Comparison of ENCODE assay signal across 8 mouse cellular contexts in genomic region chr6:6884897-6885296, GRCm38 (mm10). TPM values are rescaled to one million over a fixed set of nuclear protein-coding genes. Genes with fewer than 3 reads are reported as not detected.
DNase-seq lines count a peak whose midpoint lies in the region; ATAC-seq lines count a peak whose summit lies in the region.

No protein-coding gene starts in this region.

- H3K4me1 ChIP-seq in forebrain, embryonic 10.5 days, result peaks cover 29% of the 10 kb centered on the region
- H3K4me1 ChIP-seq in forebrain, embryonic 12.5 days, result peaks cover 17% of the 10 kb centered on the region
- peaks cover 5% of the 10 kb centered on the region; the same call in 1 of the 2 replicates for H3K4me1 ChIP-seq in neural tube, embryonic 11.5 days (ENCODE audit: control insufficient read depth, insufficient read depth, low read length)

- no peaks in the 10 kb centered on the region for H3K9me3 ChIP-seq in forebrain, embryonic 10.5 days
- H3K9me3 ChIP-seq in forebrain, embryonic 12.5 days, result no peaks in the 10 kb centered on the region
- H3K9me3 ChIP-seq in neural tube, embryonic 11.5 days (ENCODE audit: control insufficient read depth, low read length), result no peaks in the 10 kb centered on the region

- H3K36me3 ChIP-seq in forebrain, embryonic 10.5 days (replicated peaks), result no peaks in the 10 kb centered on the region
- no peaks in the 10 kb centered on the region for H3K36me3 ChIP-seq in forebrain, embryonic 12.5 days (replicated peaks)
- H3K36me3 ChIP-seq in neural tube, embryonic 11.5 days (ENCODE audit: control insufficient read depth, insufficient read depth, low read length), result no peaks in the 10 kb centered on the region

- peak; percentile 74 for DNase-seq in forebrain, embryonic 10.5 days (ENCODE audit: extremely low spot score, low spot score)
- DNase-seq in thymus, postnatal 0 days (ENCODE audit: low spot score), result peak; percentile 19
- DNase-seq in thymus, postnatal 36 days, result no peak
- peak; percentile 38 to 52 for DNase-seq in left cerebral cortex, postnatal 36 days (ENCODE audit: low spot score in 2 of 2)
- DNase-seq in neural tube, embryonic 11.5 days (ENCODE audit: low spot score), result peak; percentile 81
- DNase-seq in natural killer cell, adult 2 months (ENCODE audit: low spot score in 2 of 2), result no peak

- WGBS in forebrain, embryonic 10.5 days, result under 1% methylated on average over 12 of the region's 12 CpGs
- 2% methylated on average over 12 of the region's 12 CpGs for WGBS in forebrain, embryonic 12.5 days
- WGBS in neural tube, embryonic 11.5 days, result 3% methylated on average over 12 of the region's 12 CpGs

- H3K4me2 ChIP-seq in forebrain, embryonic 12.5 days, result no peak overlapping the region
- H3K4me2 ChIP-seq in neural tube, embryonic 11.5 days (ENCODE audit: low read depth), result no peak overlapping the region

- peaks cover 58% of the 10 kb centered on the region for H3K27me3 ChIP-seq in forebrain, embryonic 10.5 days (ENCODE audit: poor library complexity, severe bottlenecking)
- H3K27me3 ChIP-seq in forebrain, embryonic 12.5 days, result peaks cover 54% of the 10 kb centered on the region
- H3K27me3 ChIP-seq in neural tube, embryonic 11.5 days (ENCODE audit: control insufficient read depth, insufficient read depth, low read length), result peaks cover 38% of the 10 kb centered on the region

- no peak overlapping the region for H3K27ac ChIP-seq in forebrain, embryonic 10.5 days
- no peak overlapping the region for H3K27ac ChIP-seq in forebrain, embryonic 12.5 days
- H3K27ac ChIP-seq in neural tube, embryonic 11.5 days (ENCODE audit: low read depth, low read length), result no peak overlapping the region

- H3K4me3 ChIP-seq in forebrain, embryonic 10.5 days, result no peak overlapping the region
- no peak overlapping the region for H3K4me3 ChIP-seq in forebrain, embryonic 12.5 days (replicated peaks)
- H3K4me3 ChIP-seq in neural tube, embryonic 11.5 days (ENCODE audit: low read depth, low read length), result no peak overlapping the region

- ATAC-seq in forebrain, embryonic 12.5 days (ENCODE audit: low FRiP score), result no peak
- peak; percentile 42; the same call in 1 of the 2 replicates for ATAC-seq in granulocyte monocyte progenitor cell, adult 5-6 weeks (replicated peaks; ENCODE audit: poor library complexity, severe bottlenecking)
- no peak for ATAC-seq in neural tube, embryonic 11.5 days (ENCODE audit: insufficient read depth, low FRiP score, low TSS enrichment)

- intact Hi-C loops in left cerebral cortex, postnatal 36 days (cut with DNase I), result loop anchor here (2.0 to 10.0 kb wide), 3 partner anchors 770 to 1028 kb away; no protein-coding TSS in a partner anchor

- no peak overlapping the region for H3K9ac ChIP-seq in forebrain, embryonic 12.5 days
- no peak overlapping the region for H3K9ac ChIP-seq in neural tube, embryonic 11.5 days (ENCODE audit: low read length)

RNA-seq across cellular contexts. Expression of gene Dlx5, which starts 3.0 kb away (rescaled TPM):
- 17.5 and 18.5 TPM in 2 replicates for polyA plus RNA-seq in forebrain, embryonic 10.5 days (2016; fragmentation: Nextera tagmentation; extraction: Ambion mirVana)
- polyA plus RNA-seq in forebrain, embryonic 12.5 days (2016; fragmentation: Nextera tagmentation; extraction: Ambion mirVana), result 68.0 and 102 TPM in 2 replicates
- 0.23 and 0.50 TPM in 2 replicates for polyA plus RNA-seq in thymus, postnatal 0 days (2015; fragmentation: Nextera tagmentation; extraction: Ambion mirVana)
- total RNA-seq in granulocyte monocyte progenitor cell, adult 5-6 weeks (2014; fragmentation: Nextera tagmentation), result not detected in 2 replicates
- not detected in 2 replicates for total RNA-seq in granulocyte monocyte progenitor cell, adult 5-6 weeks (2017)
- 1 to 10 TPM; 7.4 to 9.6 TPM for total RNA-seq in left cerebral cortex, postnatal 36 days (2021)
- polyA plus RNA-seq in neural tube, embryonic 11.5 days (2014; fragmentation: Nextera tagmentation; extraction: Ambion mirVana), result 0.74 and 0.97 TPM in 2 replicates

RNA-seq across cellular contexts. Expression of gene Dlx6, which starts 21.8 kb away (rescaled TPM):
- 0.95 and 1.1 TPM in 2 replicates for polyA plus RNA-seq in forebrain, embryonic 10.5 days (2016; fragmentation: Nextera tagmentation; extraction: Ambion mirVana)
- 10.1 and 15.7 TPM in 2 replicates for polyA plus RNA-seq in forebrain, embryonic 12.5 days (2016; fragmentation: Nextera tagmentation; extraction: Ambion mirVana)
- polyA plus RNA-seq in thymus, postnatal 0 days (2015; fragmentation: Nextera tagmentation; extraction: Ambion mirVana), result not detected in 2 replicates
- total RNA-seq in granulocyte monocyte progenitor cell, adult 5-6 weeks (2014; fragmentation: Nextera tagmentation), result not detected in 2 replicates
- total RNA-seq in granulocyte monocyte progenitor cell, adult 5-6 weeks (2017), result not detected in 2 replicates
- 10 to 100 TPM; 10.5 to 15.6 TPM for total RNA-seq in left cerebral cortex, postnatal 36 days (2021)
- not detected in 2 replicates for polyA plus RNA-seq in neural tube, embryonic 11.5 days (2014; fragmentation: Nextera tagmentation; extraction: Ambion mirVana)

Comparison
In these comparisons a context has a peak if more than half of its experiments do, and no peak if none do; other contexts are left out.
1. DNase-seq: peak in forebrain, embryonic 10.5 days (single experiment), thymus, postnatal 0 days (single experiment), left cerebral cortex, postnatal 36 days (2 of 2) and neural tube, embryonic 11.5 days (single experiment); none in thymus, postnatal 36 days (0 of 2) and natural killer cell, adult 2 months (0 of 2).